Mouse (Mus musculus) testis, adult 2 months (tissue): ENCODE data around the gene Gpr37l1.

Source experiments
- CTCF ChIP-seq: fragments of 200-500 bp; IDR thresholded peaks from 2 replicates; pipeline ENCODE4 v1.5.1; 2012; ENCODE audit warnings: low read depth, mild to moderate bottlenecking, inconsistent platforms, low read length, moderate library complexity; ENCODE audit not compliant: control insufficient read depth, insufficient read depth, insufficient replicate concordance
- POLR2A ChIP-seq: fragments of 200-500 bp; IDR thresholded peaks from 2 replicates; pipeline ENCODE4 v1.6.1; 2012; ENCODE audit warnings: low read depth, mild to moderate bottlenecking, inconsistent platforms, low read length, moderate library complexity; ENCODE audit not compliant: control insufficient read depth

- TF ChIP-seq CTCF (peak; percentile 31; the same call in 1 of the 2 replicates), POLR2A (no peak)
These were observed 4.5 kb upstream of the Gpr37l1 start for GRCm38 (mm10) chr1:135171984-135172383.
